Mouse (Mus musculus): ENCODE measurements around the gene Gm5678.

DNA sequence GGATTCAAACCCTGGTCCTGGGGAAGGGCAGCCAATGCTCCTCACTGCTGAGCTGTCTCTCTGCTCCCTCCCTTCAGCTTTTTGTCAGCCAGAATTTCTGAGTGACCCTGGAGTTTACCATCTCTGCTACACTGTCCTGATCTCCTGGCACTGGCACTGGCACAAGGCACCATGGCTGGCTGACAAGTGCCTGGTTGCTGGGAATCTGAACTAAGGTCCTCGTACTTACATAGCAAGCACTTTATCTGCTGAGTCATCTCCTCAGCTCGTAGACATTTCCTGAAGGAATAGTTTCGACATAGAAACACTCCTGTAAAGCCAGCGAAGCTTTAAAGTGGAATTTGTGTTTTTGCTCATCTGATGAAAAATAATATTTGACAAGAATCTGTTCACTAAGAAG, 16.1 kb downstream of the Gm5678 start:
- TF ChIP-seq CTCF (IDR thresholded peaks at IDR 0.05; ENCODE audit: extremely low read depth, insufficient read length, insufficient replicate concordance, low read depth, low read length) (no peak), POLR2A (IDR thresholded peaks at IDR 0.05; ENCODE audit: low read depth, low read length) (no peak)

All from small intestine, adult 2 months (tissue).